Mouse (Mus musculus) lung, postnatal 0 days (tissue): ENCODE measurements around the gene Ankrd44. TPM values are rescaled to one million over a fixed set of nuclear protein-coding genes. Genes with fewer than 3 reads are reported as not detected.
A peak's percentile ranks its signal among the peaks of the same experiment; 100 is the strongest.

Experiments used
- ATAC-seq: fragments of 200-750 bp; cut with Nextera tagmentation; 2 replicates; pipeline ENCODE4 v1.8.0; 2017; ENCODE audit warnings: moderate library complexity
- DNase-seq: peaks from one replicate; pipeline ENCODE4 v3.0.0-alpha.2; 2016; ENCODE audit warnings: low spot score
- H3K27ac ChIP-seq: fragments of 300-500 bp; sonication (generic); 2 replicates; pipeline ENCODE4 v1.5.1; 2014; ENCODE audit warnings: antibody characterized with exemption, mild to moderate bottlenecking, low read length, mixed read lengths
- H3K27me3 ChIP-seq: fragments of 300-500 bp; sonication (generic); replicated peaks from 2 replicates; pipeline ENCODE4 v1.6.1; 2014; ENCODE audit warnings: low read length, mixed read lengths; ENCODE audit not compliant: insufficient read depth
- H3K36me3 ChIP-seq: fragments of 300-500 bp; sonication (generic); 2 replicates; pipeline ENCODE4 v1.6.1; 2014; ENCODE audit warnings: low read length, mixed read lengths; ENCODE audit not compliant: insufficient read depth
- H3K4me1 ChIP-seq: fragments of 300-500 bp; sonication (generic); 2 replicates; pipeline ENCODE4 v1.6.1; 2014; ENCODE audit warnings: antibody characterized with exemption, low read depth, low read length, mixed read lengths; ENCODE audit not compliant: insufficient read depth
- H3K4me2 ChIP-seq: fragments of 300-500 bp; sonication (generic); replicated peaks from 2 replicates; pipeline ENCODE4 v1.6.1; 2014; ENCODE audit warnings: low read depth, mild to moderate bottlenecking, low read length, moderate library complexity, mixed read lengths
- H3K4me3 ChIP-seq: fragments of 300-500 bp; sonication (generic); 2 replicates; pipeline ENCODE4 v1.5.1; 2014; ENCODE audit warnings: low read depth, low read length
- H3K9ac ChIP-seq: fragments of 300-500 bp; sonication (generic); replicated peaks from 2 replicates; pipeline ENCODE4 v1.6.1; 2014; ENCODE audit warnings: low read depth, mild to moderate bottlenecking
- H3K9me3 ChIP-seq: fragments of 300-500 bp; sonication (generic); 2 replicates; pipeline ENCODE4 v1.6.1; 2016; ENCODE audit warnings: low read length, mixed read lengths
- CTCF ChIP-seq: IDR thresholded peaks from 2 replicates; pipeline ENCODE4 v1.5.1; 2016; ENCODE audit warnings: antibody characterized with exemption, mild to moderate bottlenecking
- EP300 ChIP-seq: IDR thresholded peaks from 2 replicates; pipeline ENCODE4 v1.6.1; 2016; ENCODE audit warnings: antibody characterized with exemption, mild to moderate bottlenecking, control low read depth
- WGBS: fragments of 180-500 bp; shearing (Covaris S2); extraction: QIAGEN DNeasy Blood & Tissue Kit; methylation state at CpG from one replicate; pipeline ENCODE4 v1.1.7; 2014; 5-methylcytosine and 5-hydroxymethylcytosine counted together
- polyA plus RNA-seq: library from polyadenylated mRNA; unstranded; fragments of >200 nt; fragmentation: Nextera tagmentation; extraction: Ambion mirVana; gene quantifications from 2 replicates; pipeline ENCODE4 v1.2.1, GENCODE M21; 2015

Gene Ankrd44
- polyA plus RNA-seq, 1 experiment from 2014 or later: 16.5 TPM

DNA sequence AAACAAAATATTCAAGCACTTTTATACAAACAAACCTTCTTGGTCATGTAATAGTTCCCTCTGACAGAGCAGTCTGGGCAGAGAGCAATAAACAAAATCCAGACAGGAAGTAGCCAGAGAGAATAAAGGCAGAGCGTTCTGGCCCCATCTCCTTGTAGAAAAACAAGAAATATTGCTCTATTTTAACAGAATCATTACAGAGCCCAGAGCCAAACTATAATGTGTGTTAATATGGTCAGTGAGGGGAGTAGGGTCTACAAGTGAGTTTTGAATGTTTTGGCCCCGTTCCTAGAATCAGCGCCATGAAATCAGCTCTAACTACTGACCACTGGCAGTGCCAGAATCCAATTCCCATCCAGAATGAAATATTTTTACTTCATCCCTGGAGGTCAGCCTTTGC lies 38.3 kb downstream of the Ankrd44 start:
- 48% methylated on average over 3 of the region's 3 CpGs for WGBS
- ATAC-seq (peak; percentile 48), DNase-seq (peak; percentile 43)
- Histone ChIP-seq H3K4me3 (no peak overlapping the region), H3K36me3 (no peaks in the 10 kb centered on the region), H3K9ac (no peak overlapping the region), H3K4me1 (peaks cover 8% of the 10 kb centered on the region), H3K27me3 (no peaks in the 10 kb centered on the region), H3K9me3 (no peaks in the 10 kb centered on the region), H3K27ac (no peak overlapping the region), H3K4me2 (no peak overlapping the region)
- TF ChIP-seq CTCF (no peak), EP300 (no peak)

DNA sequence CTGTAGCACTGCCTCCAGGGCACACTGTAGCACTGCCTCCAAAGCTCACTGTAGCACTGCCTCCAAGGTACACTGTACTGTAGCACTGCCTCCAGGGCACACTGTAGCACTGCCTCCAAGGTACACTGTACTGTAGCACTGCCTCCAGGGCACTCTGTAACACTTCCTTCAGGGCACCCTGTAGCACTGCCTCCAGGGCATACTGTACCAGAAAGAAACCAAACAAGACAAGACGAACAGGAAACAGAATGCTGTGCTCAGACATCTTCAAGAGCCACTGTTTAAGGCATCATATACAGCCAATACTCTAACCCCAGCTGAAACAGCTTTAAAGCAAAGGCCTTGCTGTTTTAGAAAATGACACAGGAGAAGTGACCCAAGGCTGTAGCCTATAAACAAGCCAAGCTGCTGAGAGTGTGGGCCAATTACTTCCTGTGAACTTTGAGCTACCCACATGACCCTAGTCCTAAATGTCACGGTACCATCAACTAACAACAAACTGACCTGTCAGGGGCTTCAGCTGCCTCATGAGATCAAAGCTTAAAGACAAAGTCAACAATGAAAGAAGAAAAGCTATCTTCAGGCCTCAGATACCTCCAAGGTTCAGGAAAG lies 43.2 kb downstream of the Ankrd44 start:
- Histone ChIP-seq H3K27me3 (no peaks in the 10 kb centered on the region), H3K4me2 (no peak overlapping the region), H3K4me3 (no peak overlapping the region), H3K4me1 (peaks cover 10% of the 10 kb centered on the region; the same call in 1 of the 2 replicates), H3K27ac (no peak overlapping the region), H3K9ac (no peak overlapping the region), H3K9me3 (no peaks in the 10 kb centered on the region), H3K36me3 (no peaks in the 10 kb centered on the region)
- no peak for DNase-seq
- TF ChIP-seq EP300 (no peak), CTCF (no peak)
- WGBS: 70% methylated on average over 2 of the region's 2 CpGs
- ATAC-seq: no peak

- peaks cover 17% of the 10 kb centered on the region; the same call in 1 of the 2 replicates for H3K4me1 ChIP-seq
- no peaks in the 10 kb centered on the region for H3K27me3 ChIP-seq
- DNase-seq (peak; percentile 72), ATAC-seq (peak; percentile 94)
- peak overlapping the region; percentile 68 for H3K27ac ChIP-seq
- H3K36me3 ChIP-seq: no peaks in the 10 kb centered on the region
- H3K4me3 ChIP-seq: no peak overlapping the region
- TF ChIP-seq EP300: peak; percentile 81
- no peak for TF ChIP-seq CTCF
- no peak overlapping the region for H3K4me2 ChIP-seq
- WGBS: 45% methylated on average over 3 of the region's 3 CpGs
- H3K9ac ChIP-seq: no peak overlapping the region
- H3K9me3 ChIP-seq: no peaks in the 10 kb centered on the region
Measured at GRCm38 (mm10) chr1:54881523-54881922, 44.7 kb downstream of the Ankrd44 start.

GRCm38 (mm10) chr1:54877423-54878073 lies 48.6 kb downstream of the Ankrd44 start:
- H3K4me2 ChIP-seq: no peak overlapping the region
- TF ChIP-seq CTCF (no peak), EP300 (no peak)
- no peaks in the 10 kb centered on the region for H3K27me3 ChIP-seq
- H3K4me3 ChIP-seq: no peak overlapping the region
- H3K9ac ChIP-seq: no peak overlapping the region
- peak; percentile 32 for DNase-seq
- peak overlapping the region; percentile 11; the same call in 1 of the 2 replicates for H3K27ac ChIP-seq
- ATAC-seq: no peak
- H3K9me3 ChIP-seq: no peaks in the 10 kb centered on the region
- no peaks in the 10 kb centered on the region for H3K36me3 ChIP-seq
- peaks cover 20% of the 10 kb centered on the region; the same call in 1 of the 2 replicates for H3K4me1 ChIP-seq
- WGBS: 36% methylated on average over 10 of the region's 10 CpGs

- 77% methylated on average over 5 of the region's 5 CpGs for WGBS
- no peak for TF ChIP-seq CTCF
- no peak for TF ChIP-seq EP300
- DNase-seq: no peak
Measured at GRCm38 (mm10) chr1:54877014-54877413, 49.2 kb downstream of the Ankrd44 start.

DNA sequence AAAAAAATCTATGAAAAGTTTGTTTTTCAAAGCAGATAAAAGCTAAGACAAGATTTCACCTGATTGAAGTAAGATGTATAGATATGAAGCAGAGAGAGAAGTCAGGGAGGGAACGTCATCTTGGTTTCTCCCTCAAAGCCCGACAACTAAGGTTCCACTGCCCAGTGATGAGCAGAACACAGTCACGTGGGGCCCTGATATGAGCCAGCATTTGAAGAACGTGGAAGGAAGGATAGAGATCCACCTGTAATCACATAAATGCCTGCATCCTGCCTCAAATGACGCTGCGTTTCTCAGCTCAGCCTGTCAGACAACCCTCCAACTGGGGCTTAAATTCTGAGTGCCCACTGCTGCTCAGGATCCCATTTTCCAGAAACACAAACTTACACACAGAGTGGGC lies 52.1 kb downstream of the Ankrd44 start:
- WGBS: 67% methylated on average over 6 of the region's 6 CpGs
- no peak overlapping the region for H3K4me2 ChIP-seq
- H3K27me3 ChIP-seq: no peaks in the 10 kb centered on the region
- H3K27ac ChIP-seq: no peak overlapping the region
- no peaks in the 10 kb centered on the region for H3K9me3 ChIP-seq
- H3K4me3 ChIP-seq: no peak overlapping the region
- TF ChIP-seq EP300: no peak
- no peak for TF ChIP-seq CTCF
- H3K4me1 ChIP-seq: peaks cover 13% of the 10 kb centered on the region; the same call in 1 of the 2 replicates
- no peak overlapping the region for H3K9ac ChIP-seq
- no peak for ATAC-seq
- H3K36me3 ChIP-seq: no peaks in the 10 kb centered on the region
- no peak for DNase-seq

More at GRCm38 (mm10) chr1:54877014-54877413, 49.2 kb downstream of the Ankrd44 start:
- Histone ChIP-seq H3K27me3 (no peaks in the 10 kb centered on the region), H3K9me3 (no peaks in the 10 kb centered on the region), H3K9ac (no peak overlapping the region), H3K27ac (no peak overlapping the region), H3K4me1 (peaks cover 20% of the 10 kb centered on the region; the same call in 1 of the 2 replicates), H3K4me2 (no peak overlapping the region), H3K4me3 (no peak overlapping the region), H3K36me3 (no peaks in the 10 kb centered on the region)
- ATAC-seq: no peak
